Mouse (Mus musculus): ENCODE results near the gene Shbg.
A peak's percentile ranks its signal among the peaks of the same experiment; 100 is the strongest.

Gene Shbg

DNA sequence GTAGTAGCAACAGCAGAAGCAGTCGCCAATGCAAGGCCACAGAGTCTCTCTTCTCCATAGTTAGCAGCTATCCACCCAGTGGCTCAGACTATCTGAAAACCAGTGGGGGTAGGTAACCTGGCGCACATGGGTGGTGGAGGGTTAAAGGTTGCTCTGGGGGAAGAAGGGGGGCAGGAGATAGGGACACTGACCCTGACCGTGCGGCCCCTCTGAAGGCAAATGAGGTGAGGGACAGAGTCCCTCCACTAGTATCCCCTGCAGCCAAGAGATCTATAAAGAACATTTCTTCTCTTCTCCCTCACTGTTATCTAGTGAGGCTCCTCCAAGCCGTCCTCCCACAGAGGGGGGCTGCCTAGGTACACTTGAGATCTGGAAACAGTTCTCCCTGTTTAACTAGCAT lies at the start of gene Shbg:
Gene Shbg, minus strand, starts transcription at position 101 of the 400 bp plus-strand sequence.
- DNase-seq: no peak

DNA sequence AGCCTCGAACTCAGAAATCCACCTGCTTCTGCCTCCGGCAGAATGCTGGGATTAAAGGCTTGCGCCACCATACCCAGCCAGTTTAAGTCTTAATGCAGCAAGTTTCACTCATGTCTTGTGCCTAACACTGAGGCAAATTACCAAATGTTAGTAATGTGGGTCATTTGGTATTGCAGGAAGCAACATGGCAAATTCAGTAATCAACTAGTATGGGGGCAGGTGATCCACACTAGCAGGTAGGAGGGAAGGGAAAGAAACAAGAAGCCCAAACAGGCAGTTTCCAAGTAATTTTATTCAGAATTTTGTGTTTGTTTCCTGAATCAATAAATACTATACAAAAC lies 48.9 kb upstream of the Shbg start:
- no peak for DNase-seq

DNA sequence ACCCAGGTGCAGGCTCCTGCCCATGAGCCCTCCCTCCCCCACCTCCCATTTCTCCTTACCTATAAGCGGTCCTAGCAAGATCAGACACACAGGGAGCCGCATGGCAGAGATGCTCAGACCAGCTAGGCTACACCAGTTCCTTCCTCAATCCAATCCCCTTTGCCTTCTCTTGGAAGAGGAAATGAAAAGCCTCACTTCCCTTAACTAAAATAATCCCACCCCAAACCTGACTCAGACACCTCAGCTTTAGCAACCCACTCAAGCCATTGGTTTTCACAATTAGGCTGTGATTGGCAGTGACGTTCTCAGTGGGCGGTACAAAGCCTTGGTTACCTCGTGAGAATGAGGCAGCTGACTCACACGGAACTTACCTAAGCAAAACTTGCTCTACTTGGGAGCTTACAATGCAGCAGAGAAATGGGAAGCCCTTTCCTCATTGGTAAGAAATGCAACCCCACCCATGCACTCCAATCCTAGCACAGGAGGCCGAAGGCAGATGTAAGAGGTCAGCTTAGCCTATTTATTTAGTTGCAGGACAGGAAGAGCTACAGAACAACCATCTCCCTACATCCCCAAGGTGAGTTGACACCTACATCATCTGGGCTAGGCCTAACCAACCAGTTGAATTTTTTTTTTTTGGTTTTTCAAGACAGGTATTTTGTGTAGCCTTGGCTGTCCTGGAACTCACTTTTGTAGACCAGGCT lies 48.4 kb upstream of the Shbg start, which contains the start of gene Cd68:
Gene Cd68, minus strand, starts transcription at position 193 of the 704 bp plus-strand sequence.
- peak; percentile 37 for DNase-seq

DNA sequence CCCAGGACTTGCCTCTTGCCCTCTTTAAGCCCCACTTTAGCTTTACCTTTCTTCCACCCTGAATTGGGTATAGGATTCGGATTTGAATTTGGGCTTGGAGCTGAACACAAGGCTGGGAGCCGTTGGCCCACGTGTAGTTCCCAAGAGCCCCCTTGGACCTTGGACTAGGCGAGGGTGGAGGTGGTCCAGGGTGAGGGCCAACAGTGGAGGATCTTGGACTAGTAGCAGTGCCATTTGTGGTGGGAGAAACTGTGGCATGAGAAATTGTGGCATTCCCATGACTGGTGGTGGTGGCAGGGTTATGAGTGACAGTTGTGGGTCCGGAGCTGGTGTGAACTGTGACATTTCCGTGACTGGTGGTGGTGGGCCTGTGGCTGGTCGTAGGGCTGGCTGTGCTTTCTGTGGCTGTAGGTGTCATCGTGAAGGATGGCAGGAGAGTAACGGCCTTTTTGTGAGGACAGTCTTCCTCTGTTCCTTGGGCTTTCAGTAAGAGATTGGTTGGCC lies 47.8 kb upstream of the Shbg start:
- no peak for DNase-seq

GRCm38 (mm10) chr11:69664841-69665240 lies 47.1 kb upstream of the Shbg start:
- DNase-seq: no peak

DNA sequence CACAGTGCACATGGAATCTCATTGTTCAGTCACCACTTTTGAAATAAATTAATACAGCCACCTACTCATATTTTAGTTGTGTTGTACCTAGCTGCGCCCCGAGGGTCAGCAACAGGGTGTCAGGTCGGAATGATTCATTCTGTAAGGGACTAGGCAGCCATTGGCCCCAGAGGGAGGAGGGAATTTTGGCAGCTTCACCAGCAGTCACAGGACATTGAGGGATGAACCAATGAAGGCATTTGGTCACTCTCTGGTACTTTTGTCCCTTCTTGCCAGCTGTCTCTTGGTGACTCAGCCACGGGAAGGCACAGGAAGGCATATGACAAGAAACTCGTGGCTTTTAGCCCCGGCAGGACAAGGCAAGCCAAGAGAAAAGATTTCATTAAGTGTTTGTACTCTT lies 46.1 kb upstream of the Shbg start:
- peak; percentile 58 for DNase-seq

- peak; percentile 38 for DNase-seq
Measured at GRCm38 (mm10) chr11:69662967-69663671, 45.4 kb upstream of the Shbg start.

- peak; percentile 96 for DNase-seq
Measured at GRCm38 (mm10) chr11:69662213-69662966, 44.7 kb upstream of the Shbg start, which contains the start of gene Mpdu1. Gene Mpdu1, minus strand, starts transcription at chr11:69662642.

DNA sequence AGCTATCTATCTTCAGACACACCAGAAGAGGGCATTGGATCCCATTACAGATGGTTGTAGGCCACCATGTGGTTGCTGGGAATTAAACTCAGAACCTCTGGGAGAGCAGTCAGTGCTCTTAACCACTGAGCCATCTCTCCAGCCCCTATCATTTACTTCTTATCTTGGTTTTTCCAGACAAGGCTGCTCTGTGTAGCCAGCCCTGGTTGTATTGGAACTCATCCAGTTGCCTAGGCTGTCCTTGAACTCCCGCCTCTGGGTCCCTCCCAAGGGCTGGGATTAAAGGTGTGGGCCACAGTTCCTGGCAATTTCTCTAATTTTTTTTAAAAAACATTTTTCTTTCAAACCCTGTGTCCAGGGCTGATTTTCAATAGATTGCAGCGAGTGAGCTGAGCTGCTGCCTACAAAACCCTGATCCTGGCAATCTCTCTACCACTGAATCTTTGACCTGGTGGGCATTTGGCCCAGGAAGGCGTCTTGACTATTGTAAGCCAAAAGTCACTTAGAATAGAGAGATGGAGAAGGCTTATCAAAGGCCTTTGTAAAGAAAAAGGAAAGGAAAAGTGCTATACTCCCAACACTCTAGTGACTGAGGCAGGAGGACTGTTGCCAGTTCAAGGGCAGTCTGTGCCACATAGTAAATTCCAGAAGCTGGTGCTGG lies 43.6 kb upstream of the Shbg start:
- no peak for DNase-seq

DNA sequence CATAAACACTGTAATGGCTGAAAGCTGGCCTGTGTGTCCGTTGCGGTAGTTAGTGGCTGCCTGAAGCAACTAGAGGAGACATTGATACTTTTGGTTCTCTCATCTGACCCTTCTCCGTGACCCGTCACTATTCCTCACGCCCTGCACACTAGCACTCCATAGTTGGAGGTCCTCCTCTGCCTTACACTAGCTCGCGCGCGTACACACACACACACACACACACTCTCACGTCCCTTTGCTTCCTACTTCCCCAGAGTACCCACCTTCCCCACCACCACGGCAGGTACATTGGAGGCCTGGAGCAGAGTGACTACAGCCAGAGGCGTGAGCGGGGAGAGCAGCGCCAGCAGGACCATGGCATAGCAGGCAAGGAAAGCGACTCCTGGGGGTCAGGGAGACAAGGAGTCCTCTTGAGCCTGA lies 39.8 kb upstream of the Shbg start:
- no peak for DNase-seq

DNA sequence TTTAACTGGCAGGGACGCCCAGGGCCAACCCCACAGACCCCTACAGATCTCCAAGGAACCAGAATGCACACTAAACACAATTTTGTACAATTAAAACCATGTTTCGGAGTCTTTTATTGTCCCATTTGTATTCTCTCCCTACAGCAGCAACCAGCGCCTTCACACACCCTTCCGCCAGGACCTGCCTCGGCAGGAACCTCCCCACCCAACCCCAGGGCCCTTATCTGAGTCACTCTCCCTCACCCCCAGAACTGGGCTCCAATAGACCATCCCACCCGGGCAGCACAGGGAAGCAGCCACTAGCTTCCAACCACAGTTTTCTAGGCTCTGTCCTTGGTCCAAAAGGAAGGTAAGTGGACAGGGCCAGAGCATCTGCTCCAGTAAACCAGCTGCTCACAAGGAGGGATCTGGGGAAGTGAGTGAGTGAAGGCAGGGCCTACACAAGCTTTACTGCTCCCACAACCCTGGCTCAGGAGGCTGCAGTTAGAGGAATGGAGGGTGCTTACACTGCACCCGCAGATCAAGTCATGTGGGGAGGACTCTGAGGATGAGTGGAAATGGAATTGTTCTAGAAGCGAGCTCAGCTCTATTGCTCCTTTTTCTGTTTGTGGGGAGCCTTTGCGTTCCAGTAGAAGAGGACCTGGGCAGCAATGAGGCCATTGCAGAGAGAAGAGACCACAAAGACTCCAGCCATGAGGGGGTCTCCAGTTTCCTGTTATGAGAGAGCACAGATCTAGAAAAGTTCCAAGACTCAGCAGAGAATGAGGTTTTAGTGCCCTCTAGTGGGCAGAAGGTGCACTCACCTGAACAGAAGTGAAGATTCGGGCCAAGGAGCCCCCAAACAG lies 39.1 kb upstream of the Shbg start:
- no peak for DNase-seq

DNA sequence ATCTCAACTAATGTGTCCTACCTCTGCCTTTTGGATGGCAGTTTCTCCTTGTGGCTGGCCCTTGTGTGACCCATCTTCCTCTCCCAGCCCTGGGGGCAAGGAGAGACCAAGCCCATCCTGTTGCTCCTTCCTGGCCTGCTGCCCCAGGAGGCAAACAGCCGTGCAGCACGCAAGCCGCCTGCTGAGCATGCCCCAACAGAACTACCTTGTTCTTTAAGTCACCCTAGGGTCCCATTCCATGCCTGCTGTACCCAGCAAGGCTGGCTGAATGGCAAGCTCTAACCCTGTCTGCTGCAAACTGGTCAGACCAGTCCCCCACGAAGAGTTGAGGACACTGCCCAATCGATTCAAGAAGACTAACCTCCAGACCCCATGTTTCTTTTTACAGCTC lies 38.4 kb upstream of the Shbg start:
- DNase-seq: no peak

DNA sequence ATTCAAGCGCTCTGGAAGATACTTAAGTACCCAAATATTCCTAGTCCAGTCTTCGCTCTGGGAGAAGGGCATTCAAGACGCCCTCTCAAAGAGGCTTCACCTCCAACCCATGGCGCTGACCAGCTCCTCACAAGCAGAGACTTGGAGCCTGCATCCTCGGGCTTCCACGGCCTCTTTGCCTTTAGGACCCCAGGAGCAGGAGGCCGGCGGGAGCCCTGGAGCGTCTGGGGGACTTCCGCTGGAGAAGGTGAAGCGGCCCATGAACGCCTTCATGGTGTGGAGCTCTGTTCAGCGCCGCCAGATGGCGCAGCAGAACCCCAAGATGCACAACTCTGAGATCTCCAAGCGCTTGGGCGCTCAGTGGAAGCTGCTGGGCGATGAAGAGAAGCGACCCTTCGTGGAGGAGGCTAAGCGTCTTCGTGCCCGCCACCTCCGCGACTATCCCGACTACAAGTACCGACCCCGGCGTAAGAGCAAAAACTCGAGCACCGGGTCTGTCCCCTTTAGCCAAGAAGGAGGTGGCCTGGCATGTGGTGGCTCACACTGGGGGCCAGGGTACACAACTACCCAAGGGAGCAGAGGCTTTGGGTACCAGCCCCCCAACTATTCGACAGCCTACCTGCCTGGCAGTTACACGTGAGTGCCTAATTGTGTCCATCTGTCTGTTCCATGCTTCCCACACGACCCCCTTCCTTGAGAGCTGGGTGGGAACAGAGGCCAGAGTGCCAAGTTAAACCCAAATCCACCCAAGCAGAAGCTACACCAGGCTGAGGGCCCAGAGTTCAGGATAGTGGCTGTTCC lies 37.8 kb upstream of the Shbg start, which contains the start of gene Sox15:
Gene Sox15, plus strand, starts transcription at position 51 of the 801 bp plus-strand sequence.
- DNase-seq: no peak

GRCm38 (mm10) chr11:69654760-69655159 lies 37.1 kb upstream of the Shbg start:
- no peak for DNase-seq

GRCm38 (mm10) chr11:69653399-69653798 lies 35.7 kb upstream of the Shbg start:
- DNase-seq: no peak

DNA sequence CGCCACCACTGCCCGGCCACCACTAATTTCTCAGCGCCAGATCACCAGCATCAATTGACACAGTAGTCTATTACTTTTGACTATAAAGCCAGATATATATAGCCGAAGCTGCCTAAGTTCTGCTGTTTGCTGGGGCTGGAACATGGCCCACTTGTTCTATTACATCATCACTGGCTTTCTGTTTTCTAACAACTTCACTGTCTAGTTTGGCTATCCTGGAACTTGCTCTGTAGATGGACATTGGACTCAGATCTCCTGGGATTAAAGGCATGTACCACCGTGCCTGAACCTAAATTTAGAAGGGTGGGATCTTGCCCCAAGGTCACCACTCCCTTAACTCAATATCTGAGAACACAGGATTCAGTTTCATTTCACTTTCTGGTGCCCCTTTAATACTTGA lies 28.2 kb upstream of the Shbg start:
- DNase-seq: no peak

- DNase-seq: no peak
Measured at GRCm38 (mm10) chr11:69635471-69635870, 17.8 kb upstream of the Shbg start.

DNA sequence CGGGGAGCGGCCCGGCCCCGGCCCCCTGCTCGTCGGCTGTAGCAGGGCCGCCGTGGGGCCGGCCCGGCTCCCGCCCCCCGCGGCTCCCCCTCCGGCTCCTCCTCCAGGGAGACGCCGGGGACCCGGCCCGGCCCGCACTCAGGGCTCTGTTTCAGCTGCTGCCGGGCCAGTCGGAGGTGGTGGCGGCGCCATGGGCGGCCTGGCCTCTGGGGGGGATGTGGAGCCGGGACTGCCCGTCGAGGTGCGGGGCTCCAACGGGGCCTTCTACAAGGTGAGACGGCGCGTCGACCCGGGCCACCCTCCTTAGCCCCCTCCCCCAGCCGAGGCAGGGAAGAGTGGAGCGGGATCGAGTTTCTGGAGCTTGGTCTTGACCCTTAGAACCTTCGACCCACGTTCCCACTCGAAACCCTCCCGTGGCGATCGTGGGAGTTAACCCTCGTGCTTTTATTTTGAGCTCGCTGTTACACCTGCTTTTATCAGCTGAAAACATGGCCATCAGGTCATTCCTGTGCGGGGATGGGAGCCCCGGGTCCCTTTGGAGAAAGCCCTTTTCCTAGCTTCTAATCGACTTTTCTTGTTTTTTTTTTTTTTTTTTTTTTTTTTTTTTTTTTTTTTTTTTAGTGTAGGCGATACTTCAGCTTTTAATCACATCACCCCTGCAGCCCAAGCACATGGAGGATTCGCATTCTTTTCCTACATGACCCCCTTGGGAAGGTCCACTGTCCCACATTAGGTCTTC lies 15.6 kb upstream of the Shbg start:
- no peak for DNase-seq

- DNase-seq: peak; percentile 100
Measured at GRCm38 (mm10) chr11:69632284-69633089, 14.8 kb upstream of the Shbg start, which contains the start of gene Fxr2. Gene Fxr2, plus strand, starts transcription at chr11:69632990.

All from kidney, adult 11 months (tissue).